Mouse (Mus musculus): ENCODE measurements at regions not wholly inside any gene's neighbourhood (a gene's known extent, or its start where the extent isn't known, plus 50 kb on each side); places are given as distances from the start of the nearest gene placed in this dataset.
A peak's percentile ranks its signal among the peaks of the same experiment; 100 is the strongest.

GRCm38 (mm10) chr15:54677660-54678059 lies 793.0 kb downstream of the Gm7489 start:
- peak in 1 of 2 experiments; percentile 1 for DNase-seq (ENCODE audit: low spot score in 2 of 2)
